Mouse (Mus musculus): ENCODE data around the gene Nrros. TPM values are rescaled to one million over a fixed set of nuclear protein-coding genes. Genes with fewer than 3 reads are reported as not detected.

Gene Nrros
- polyA plus RNA-seq, 1 experiment from 2014 or later = 11.1 TPM

GRCm38 (mm10) chr16:32154437-32154836 is 11.0 kb downstream of the Nrros start:
- Histone ChIP-seq H3K4me3 (no peak overlapping the region), H3K4me1 (replicated peaks) (no peaks in the 10 kb centered on the region), H3K36me3 (no peaks in the 10 kb centered on the region), H3K9me3 (no peaks in the 10 kb centered on the region), H3K27me3 (ENCODE audit: insufficient read depth, poor library complexity, severe bottlenecking) (no peaks in the 10 kb centered on the region), H3K27ac (no peak overlapping the region)
- no peak for DNase-seq (ENCODE audit: low spot score)
- WGBS = 84% methylated on average over 13 of the region's 13 CpGs

GRCm38 (mm10) chr16:32153976-32154375 is 11.4 kb downstream of the Nrros start:
- Histone ChIP-seq H3K4me3 (no peak overlapping the region), H3K27ac (no peak overlapping the region), H3K9me3 (no peaks in the 10 kb centered on the region), H3K36me3 (no peaks in the 10 kb centered on the region), H3K27me3 (ENCODE audit: insufficient read depth, poor library complexity, severe bottlenecking) (no peaks in the 10 kb centered on the region), H3K4me1 (replicated peaks) (no peaks in the 10 kb centered on the region)
- 70% methylated on average over 1 of the region's 1 CpGs for WGBS
- no peak for DNase-seq (ENCODE audit: low spot score)

GRCm38 (mm10) chr16:32147589-32148207 is 17.7 kb downstream of the Nrros start:
- Histone ChIP-seq H3K4me1 (replicated peaks) (no peaks in the 10 kb centered on the region), H3K4me3 (0 out of 2 replicates have a peak overlapping the region, but pooled peaks have one; percentile 26), H3K27ac (no peak overlapping the region), H3K36me3 (peaks cover 21% of the 10 kb centered on the region), H3K9me3 (peaks cover 14% of the 10 kb centered on the region; the same call in 1 of the 2 replicates), H3K27me3 (ENCODE audit: insufficient read depth, poor library complexity, severe bottlenecking) (no peaks in the 10 kb centered on the region)
- WGBS = 57% methylated on average over 12 of the region's 13 CpGs
- peak; percentile 29 for DNase-seq (ENCODE audit: low spot score)

GRCm38 (mm10) chr16:32144592-32144991 is 20.8 kb downstream of the Nrros start:
- WGBS = 93% methylated on average over 17 of the region's 17 CpGs

GRCm38 (mm10) chr16:32143766-32144165 is 21.6 kb downstream of the Nrros start:
- peaks cover 21% of the 10 kb centered on the region for H3K36me3 ChIP-seq
- DNase-seq (ENCODE audit: low spot score) = no peak
- peaks cover 14% of the 10 kb centered on the region; the same call in 1 of the 2 replicates for H3K9me3 ChIP-seq

More at GRCm38 (mm10) chr16:32144592-32144991, 20.8 kb downstream of the Nrros start:
- H3K4me3 ChIP-seq = no peak overlapping the region
- H3K4me1 ChIP-seq (replicated peaks) = no peaks in the 10 kb centered on the region
- peaks cover 14% of the 10 kb centered on the region; the same call in 1 of the 2 replicates for H3K9me3 ChIP-seq
- no peak overlapping the region for H3K27ac ChIP-seq
- H3K36me3 ChIP-seq = peaks cover 21% of the 10 kb centered on the region
- DNase-seq (ENCODE audit: low spot score) = no peak
- H3K27me3 ChIP-seq (ENCODE audit: insufficient read depth, poor library complexity, severe bottlenecking) = no peaks in the 10 kb centered on the region

GRCm38 (mm10) chr16:32138954-32139353 is 26.4 kb downstream of the Nrros start:
- H3K4me1 ChIP-seq (replicated peaks) = no peaks in the 10 kb centered on the region
- peaks cover 10% of the 10 kb centered on the region; the same call in 1 of the 2 replicates for H3K9me3 ChIP-seq
- H3K27ac ChIP-seq = no peak overlapping the region
- H3K4me3 ChIP-seq = no peak overlapping the region
- H3K27me3 ChIP-seq (ENCODE audit: insufficient read depth, poor library complexity, severe bottlenecking) = no peaks in the 10 kb centered on the region
- peaks cover 13% of the 10 kb centered on the region for H3K36me3 ChIP-seq
- DNase-seq (ENCODE audit: low spot score) = no peak
- 90% methylated on average over 1 of the region's 1 CpGs for WGBS

More at GRCm38 (mm10) chr16:32143766-32144165, 21.6 kb downstream of the Nrros start:
- Histone ChIP-seq H3K27ac (no peak overlapping the region), H3K4me3 (no peak overlapping the region), H3K27me3 (ENCODE audit: insufficient read depth, poor library complexity, severe bottlenecking) (no peaks in the 10 kb centered on the region), H3K4me1 (replicated peaks) (no peaks in the 10 kb centered on the region)
- 94% methylated on average over 15 of the region's 15 CpGs for WGBS

GRCm38 (mm10) chr16:32135842-32136357 is 29.5 kb downstream of the Nrros start:
- Histone ChIP-seq H3K36me3 (no peaks in the 10 kb centered on the region), H3K27ac (no peak overlapping the region), H3K27me3 (ENCODE audit: insufficient read depth, poor library complexity, severe bottlenecking) (no peaks in the 10 kb centered on the region), H3K4me1 (replicated peaks) (no peaks in the 10 kb centered on the region), H3K4me3 (no peak overlapping the region), H3K9me3 (no peaks in the 10 kb centered on the region)
- WGBS = 78% methylated on average over 7 of the region's 7 CpGs
- no peak for DNase-seq (ENCODE audit: low spot score)

GRCm38 (mm10) chr16:32133148-32133547 is 32.2 kb downstream of the Nrros start:
- H3K27ac ChIP-seq = no peak overlapping the region
- H3K4me3 ChIP-seq = no peak overlapping the region
- H3K4me1 ChIP-seq (replicated peaks) = no peaks in the 10 kb centered on the region
- no peaks in the 10 kb centered on the region for H3K36me3 ChIP-seq
- DNase-seq (ENCODE audit: low spot score) = no peak
- no peaks in the 10 kb centered on the region for H3K27me3 ChIP-seq (ENCODE audit: insufficient read depth, poor library complexity, severe bottlenecking)
- 77% methylated on average over 3 of the region's 3 CpGs for WGBS
- no peaks in the 10 kb centered on the region for H3K9me3 ChIP-seq

- Histone ChIP-seq H3K9me3 (no peaks in the 10 kb centered on the region), H3K27me3 (ENCODE audit: insufficient read depth, poor library complexity, severe bottlenecking) (no peaks in the 10 kb centered on the region), H3K4me1 (replicated peaks) (no peaks in the 10 kb centered on the region), H3K27ac (no peak overlapping the region), H3K4me3 (no peak overlapping the region), H3K36me3 (no peaks in the 10 kb centered on the region)
- DNase-seq (ENCODE audit: low spot score) = no peak
- WGBS = 75% methylated on average over 16 of the region's 16 CpGs
These were observed 35.1 kb downstream of the Nrros start for GRCm38 (mm10) chr16:32130190-32130826.

- Histone ChIP-seq H3K4me1 (replicated peaks) (no peaks in the 10 kb centered on the region), H3K9me3 (no peaks in the 10 kb centered on the region), H3K27ac (no peak overlapping the region), H3K4me3 (no peak overlapping the region), H3K27me3 (ENCODE audit: insufficient read depth, poor library complexity, severe bottlenecking) (no peaks in the 10 kb centered on the region), H3K36me3 (no peaks in the 10 kb centered on the region)
- no peak for DNase-seq (ENCODE audit: low spot score)
- 82% methylated on average over 20 of the region's 20 CpGs for WGBS
These were observed 35.8 kb downstream of the Nrros start for GRCm38 (mm10) chr16:32129449-32130189.

GRCm38 (mm10) chr16:32127046-32127445 is 38.3 kb downstream of the Nrros start:
- no peak overlapping the region for H3K4me3 ChIP-seq
- DNase-seq (ENCODE audit: low spot score) = no peak
- no peaks in the 10 kb centered on the region for H3K4me1 ChIP-seq (replicated peaks)
- H3K27me3 ChIP-seq (ENCODE audit: insufficient read depth, poor library complexity, severe bottlenecking) = no peaks in the 10 kb centered on the region
- WGBS = 94% methylated on average over 4 of the region's 4 CpGs
- no peaks in the 10 kb centered on the region for H3K36me3 ChIP-seq
- no peaks in the 10 kb centered on the region for H3K9me3 ChIP-seq
- no peak overlapping the region for H3K27ac ChIP-seq

GRCm38 (mm10) chr16:32125364-32125763 is 40.0 kb downstream of the Nrros start:
- no peaks in the 10 kb centered on the region for H3K27me3 ChIP-seq (ENCODE audit: insufficient read depth, poor library complexity, severe bottlenecking)
- H3K4me1 ChIP-seq (replicated peaks) = no peaks in the 10 kb centered on the region
- H3K9me3 ChIP-seq = no peaks in the 10 kb centered on the region
- H3K4me3 ChIP-seq = no peak overlapping the region
- no peak overlapping the region for H3K27ac ChIP-seq
- no peak for DNase-seq (ENCODE audit: low spot score)
- no peaks in the 10 kb centered on the region for H3K36me3 ChIP-seq
- 89% methylated on average over 3 of the region's 3 CpGs for WGBS

All from hindbrain, embryonic 10.5 days (tissue).